8 mouse cellular contexts compared by ENCODE assay signal in genomic region chr6:90514883-90515405, GRCm38 (mm10). TPM values are rescaled to one million over a fixed set of nuclear protein-coding genes. Genes with fewer than 3 reads are reported as not detected.
DNase-seq lines count a peak whose midpoint lies in the region; ATAC-seq and TF ChIP-seq lines count a peak whose summit lies in the region.

No protein-coding gene starts in this region.

- intact Hi-C loops in heart, postnatal 25 days (cut with DNase I) = loop anchor here (1.0 to 2.0 kb wide), 2 partner anchors 60 to 65 kb away; no protein-coding TSS in a partner anchor

- WGBS in forebrain, embryonic 16.5 days = 50% methylated on average over 4 of the region's 4 CpGs

- peaks cover 35% of the 10 kb centered on the region for H3K4me1 ChIP-seq in E14TG2a.4 (replicated peaks; ENCODE audit: low read depth, low read length)
- H3K4me1 ChIP-seq in forebrain, embryonic 16.5 days (replicated peaks; ENCODE audit: control insufficient read depth, insufficient read depth, low read length) = no peaks in the 10 kb centered on the region

- peak; percentile 92 for DNase-seq in cerebellum, adult 11-12 months
- DNase-seq in heart, postnatal 25 days (ENCODE audit: low spot score) = peak; percentile 70
- peak; percentile 92 for DNase-seq in layer of hippocampus, adult 11-12 months (ENCODE audit: low spot score)
- peak; percentile 90 to 92 for DNase-seq in lung, adult 18-20 months
- peak; percentile 87 for DNase-seq in ovary, postnatal 10 days (ENCODE audit: low spot score)
- DNase-seq in thymus, postnatal 0 days (ENCODE audit: low spot score) = peak; percentile 38

- peak; percentile 73 for TF ChIP-seq CTCF in E14TG2a.4 (conservative IDR thresholded peaks at IDR 0.05; ENCODE audit: low read length)

- H3K9ac ChIP-seq in forebrain, embryonic 16.5 days (replicated peaks; ENCODE audit: low read depth, low read length) = no peak overlapping the region

- no peak overlapping the region for H3K27ac ChIP-seq in forebrain, embryonic 16.5 days (ENCODE audit: low read length)

- peak; percentile 84 for ATAC-seq in forebrain, embryonic 16.5 days

- H3K4me2 ChIP-seq in forebrain, embryonic 16.5 days (ENCODE audit: low read length) = no peak overlapping the region

- no peak overlapping the region for H3K4me3 ChIP-seq in E14TG2a.4 (replicated peaks; ENCODE audit: low read length)
- no peak overlapping the region for H3K4me3 ChIP-seq in forebrain, embryonic 16.5 days (replicated peaks; ENCODE audit: low read length)

- peaks cover 7% of the 10 kb centered on the region for H3K9me3 ChIP-seq in E14TG2a.4 (ENCODE audit: low read length)
- no peaks in the 10 kb centered on the region for H3K9me3 ChIP-seq in forebrain, embryonic 16.5 days (ENCODE audit: control insufficient read depth, low read length)

- no peaks in the 10 kb centered on the region for H3K36me3 ChIP-seq in E14TG2a.4 (ENCODE audit: insufficient read depth, low read length)
- H3K36me3 ChIP-seq in forebrain, embryonic 16.5 days (ENCODE audit: control insufficient read depth, insufficient read depth) = no peaks in the 10 kb centered on the region

- H3K27me3 ChIP-seq in E14TG2a.4 (ENCODE audit: insufficient read depth, low read length) = peaks cover 4% of the 10 kb centered on the region; the same call in 1 of the 2 replicates
- no peaks in the 10 kb centered on the region for H3K27me3 ChIP-seq in forebrain, embryonic 16.5 days (replicated peaks; ENCODE audit: control insufficient read depth, insufficient read depth, low read length)

RNA-seq across cellular contexts. Expression of gene Aldh1l1, which starts 28.7 kb away (rescaled TPM):
- 33.3 and 38.0 TPM in 2 replicates for polyA plus RNA-seq in forebrain, embryonic 16.5 days (2015; fragmentation: Nextera tagmentation; extraction: Ambion mirVana)
- 1 to 10 TPM; 1.5 to 2.3 TPM for total RNA-seq in heart, postnatal 25 days (2021)
- polyA plus RNA-seq in thymus, postnatal 0 days (2015; fragmentation: Nextera tagmentation; extraction: Ambion mirVana) = 17.1 and 21.6 TPM in 2 replicates

RNA-seq across cellular contexts. Expression of gene Klf15, which starts 52.6 kb away (rescaled TPM):
- polyA plus RNA-seq in forebrain, embryonic 16.5 days (2015; fragmentation: Nextera tagmentation; extraction: Ambion mirVana) = 11.6 and 14.3 TPM in 2 replicates
- 10 to 100 TPM; 45.1 to 56.9 TPM for total RNA-seq in heart, postnatal 25 days (2021)
- 10.9 and 13.7 TPM in 2 replicates for polyA plus RNA-seq in thymus, postnatal 0 days (2015; fragmentation: Nextera tagmentation; extraction: Ambion mirVana)

Comparison
In these comparisons a context has a peak if more than half of its experiments do, and no peak if none do; other contexts are left out.
1. DNase-seq: peak in every context shown above with its lines; median percentile 92 in cerebellum, adult 11-12 months; 92 in layer of hippocampus, adult 11-12 months; 91 in lung, adult 18-20 months; 87 in ovary, postnatal 10 days; 70 in heart, postnatal 25 days; 38 in thymus, postnatal 0 days.